ENCODE assay signal across 23 mouse cellular contexts in genomic region chr4:77763790-77764189, GRCm38 (mm10).
DNase-seq lines count a peak whose midpoint lies in the region; ATAC-seq and TF ChIP-seq lines count a peak whose summit lies in the region.
"Had no signal": no experiment of that assay in that cellular context is flagged by ENCODE, and none has a peak within 500 bp of the region (broad histone marks: within the 10 kb centered on the region; RNA-seq: fewer than 3 reads in every experiment).

No protein-coding gene starts in this region.

- no peaks in the 10 kb centered on the region for H3K9me3 ChIP-seq in intestine, embryonic 15.5 days
- H3K9me3 ChIP-seq in intestine, postnatal 0 days (ENCODE audit: control insufficient read depth): no peaks in the 10 kb centered on the region
- no peaks in the 10 kb centered on the region for H3K9me3 ChIP-seq in intestine, embryonic 16.5 days (ENCODE audit: control insufficient read depth, low read length)
- no peaks in the 10 kb centered on the region for H3K9me3 ChIP-seq in midbrain, postnatal 0 days (ENCODE audit: low read length)
- H3K9me3 ChIP-seq: G1E had no signal

- ATAC-seq in intestine, embryonic 15.5 days: peak; percentile 61; the same call in 1 of the 2 replicates
- ATAC-seq in intestine, postnatal 0 days: no peak
- peak; percentile 68 for ATAC-seq in intestine, embryonic 16.5 days
- ATAC-seq in midbrain, postnatal 0 days (ENCODE audit: low FRiP score): no peak
- ATAC-seq: activated CD4-positive, CD25-positive, alpha-beta regulatory T cell, adult 4 months; CD4-positive, CD25-positive, alpha-beta regulatory T cell, adult 4 months; Patski had no signal

- H3K36me3 ChIP-seq in intestine, embryonic 15.5 days: no peaks in the 10 kb centered on the region
- no peaks in the 10 kb centered on the region for H3K36me3 ChIP-seq in intestine, postnatal 0 days (ENCODE audit: control insufficient read depth, insufficient read depth)
- H3K36me3 ChIP-seq in intestine, embryonic 16.5 days (ENCODE audit: control insufficient read depth, insufficient read depth, low read length): no peaks in the 10 kb centered on the region
- H3K36me3 ChIP-seq in midbrain, postnatal 0 days (ENCODE audit: insufficient read depth, low read length): no peaks in the 10 kb centered on the region
- H3K36me3 ChIP-seq: G1E had no signal

- DNase-seq in heart, adult 11 months: peak; percentile 53
- no peak for DNase-seq in heart, adult 18-20 months
- DNase-seq in A20 (ENCODE audit: low read depth, low spot score): peak; percentile 1
- no peak for DNase-seq in urinary bladder, postnatal 36 days (ENCODE audit: low spot score in 2 of 2)
- DNase-seq in midbrain, postnatal 0 days (ENCODE audit: low spot score): no peak
- DNase-seq: adrenal gland, adult 2 months; adrenal gland, adult 8-10 months; adrenal gland, postnatal 10 days; adrenal gland, postnatal 14 days; adrenal gland, postnatal 25 days; adrenal gland, postnatal 36 days; B cell, adult 2 months; cerebellum, adult 11 months; cerebellum, adult 11-12 months; cerebellum, adult 18-20 months had no signal

- 45% methylated on average over 1 of the region's 1 CpGs for WGBS in intestine, embryonic 15.5 days
- WGBS in intestine, postnatal 0 days: 30% methylated on average over 1 of the region's 1 CpGs
- 46% methylated on average over 1 of the region's 1 CpGs for WGBS in intestine, embryonic 16.5 days
- 76% methylated on average over 1 of the region's 1 CpGs for WGBS in midbrain, postnatal 0 days

- no peaks in the 10 kb centered on the region for H3K27me3 ChIP-seq in intestine, embryonic 15.5 days (replicated peaks)
- no peaks in the 10 kb centered on the region for H3K27me3 ChIP-seq in intestine, postnatal 0 days (replicated peaks; ENCODE audit: control insufficient read depth, insufficient read depth, low read length)
- H3K27me3 ChIP-seq in intestine, embryonic 16.5 days (replicated peaks; ENCODE audit: control insufficient read depth, insufficient read depth, low read length): no peaks in the 10 kb centered on the region
- no peaks in the 10 kb centered on the region for H3K27me3 ChIP-seq in midbrain, postnatal 0 days (ENCODE audit: insufficient read depth, low read length)
- H3K27me3 ChIP-seq: CH12.LX, Patski had no signal

- no peak overlapping the region for H3K27ac ChIP-seq in intestine, embryonic 15.5 days
- no peak overlapping the region for H3K27ac ChIP-seq in intestine, postnatal 0 days (ENCODE audit: low read depth, low read length)
- H3K27ac ChIP-seq in intestine, embryonic 16.5 days (ENCODE audit: low read length): no peak overlapping the region
- H3K27ac ChIP-seq in midbrain, postnatal 0 days (ENCODE audit: low read depth, low read length): no peak overlapping the region

- no peak overlapping the region for H3K4me3 ChIP-seq in intestine, embryonic 15.5 days (replicated peaks)
- H3K4me3 ChIP-seq in intestine, postnatal 0 days (ENCODE audit: low read depth, low read length): no peak overlapping the region
- H3K4me3 ChIP-seq in intestine, embryonic 16.5 days (ENCODE audit: low read length): no peak overlapping the region
- H3K4me3 ChIP-seq in midbrain, postnatal 0 days (ENCODE audit: low read depth, low read length): no peak overlapping the region

- no peaks in the 10 kb centered on the region for H3K4me1 ChIP-seq in intestine, embryonic 15.5 days (replicated peaks)
- H3K4me1 ChIP-seq in intestine, postnatal 0 days (replicated peaks; ENCODE audit: control insufficient read depth, insufficient read depth, low read length): no peaks in the 10 kb centered on the region
- H3K4me1 ChIP-seq in intestine, embryonic 16.5 days (ENCODE audit: control insufficient read depth, insufficient read depth, low read length): no peaks in the 10 kb centered on the region
- H3K4me1 ChIP-seq in midbrain, postnatal 0 days (ENCODE audit: insufficient read depth, low read length): no peaks in the 10 kb centered on the region

- H3K9ac ChIP-seq in intestine, embryonic 15.5 days: no peak overlapping the region
- H3K9ac ChIP-seq in intestine, postnatal 0 days (ENCODE audit: low read depth, low read length): no peak overlapping the region
- no peak overlapping the region for H3K9ac ChIP-seq in intestine, embryonic 16.5 days (ENCODE audit: low read depth, low read length)
- H3K9ac ChIP-seq in midbrain, postnatal 0 days (replicated peaks; ENCODE audit: low read length, poor library complexity, severe bottlenecking): no peak overlapping the region

- TF ChIP-seq CTCF in intestine, postnatal 0 days (IDR thresholded peaks at IDR 0.05; ENCODE audit: low read depth): no peak
- TF ChIP-seq CTCF in midbrain, postnatal 0 days (IDR thresholded peaks at IDR 0.05): no peak

- H3K4me2 ChIP-seq in intestine, embryonic 15.5 days (replicated peaks): no peak overlapping the region
- no peak overlapping the region for H3K4me2 ChIP-seq in intestine, postnatal 0 days (replicated peaks; ENCODE audit: low read depth)
- H3K4me2 ChIP-seq in intestine, embryonic 16.5 days (ENCODE audit: low read depth, low read length): no peak overlapping the region
- no peak overlapping the region for H3K4me2 ChIP-seq in midbrain, postnatal 0 days (ENCODE audit: low read depth, low read length, poor library complexity, severe bottlenecking)

Comparison
In these comparisons a context has a peak if more than half of its experiments do, and no peak if none do; other contexts are left out.
1. DNase-seq: peak in heart, adult 11 months (single experiment) and A20 (single experiment); none in heart, adult 18-20 months (0 of 2), urinary bladder, postnatal 36 days (0 of 2) and midbrain, postnatal 0 days (single experiment).
2. ATAC-seq: peak in intestine, embryonic 15.5 days (single experiment) and intestine, embryonic 16.5 days (single experiment); none in intestine, postnatal 0 days (single experiment) and midbrain, postnatal 0 days (single experiment).